Mouse (Mus musculus) MEL (cell line): ENCODE results near the gene Ppp1r9b. TPM values are rescaled to one million over a fixed set of nuclear protein-coding genes. Genes with fewer than 3 reads are reported as not detected.

ENCODE experiments used
- DNase-seq: peaks from one replicate; pipeline ENCODE4 v3.0.0; 2011; ENCODE audit warnings: low read depth, low spot score
- H3K27ac ChIP-seq: 2 replicates; pipeline ENCODE4 v1.5.1; 2012; ENCODE audit warnings: low read depth, mild to moderate bottlenecking, control low read depth, low read length, moderate library complexity; ENCODE audit not compliant: control insufficient read depth
- H3K27me3 ChIP-seq, 2 experiments: fragments of 150-350 bp in 1 of 2; sonication (generic) in 1 of 2; 2 replicates each; pipeline ENCODE4 v1.6.1; 2012; ENCODE audit warnings: low read length in 2 of 2, mild to moderate bottlenecking in 2 of 2, improper control_type of control experiment in 1 of 2, moderate library complexity in 1 of 2; ENCODE audit not compliant: insufficient read depth in 2 of 2, control insufficient read depth in 1 of 2
- H3K36me3 ChIP-seq, 2 experiments: 2 replicates each; pipeline ENCODE4 v1.6.1; 2012 to 2014; ENCODE audit warnings: low read length in 2 of 2, improper control_type of control experiment in 1 of 2, inconsistent platforms in 1 of 2, mild to moderate bottlenecking in 1 of 2; ENCODE audit not compliant: insufficient read depth in 2 of 2, control insufficient read depth in 1 of 2
- H3K4me1 ChIP-seq, 2 experiments: fragments of 150-350 bp in 1 of 2; sonication (generic) in 1 of 2; 2 replicates each; pipeline ENCODE4 v1.6.1; 2012; ENCODE audit warnings: low read length in 2 of 2, improper control_type of control experiment in 1 of 2, mild to moderate bottlenecking in 1 of 2; ENCODE audit not compliant: insufficient read depth in 2 of 2, control insufficient read depth in 1 of 2
- H3K4me3 ChIP-seq, 2 experiments: fragments of 150-350 bp in 1 of 2; sonication (generic) in 1 of 2; 2 replicates each; pipeline ENCODE4 v1.5.1; 2012; ENCODE audit warnings: low read depth in 2 of 2, low read length in 2 of 2, mild to moderate bottlenecking in 2 of 2, moderate library complexity in 2 of 2, control low read depth in 1 of 2, improper control_type of control experiment in 1 of 2; ENCODE audit not compliant: control insufficient read depth in 1 of 2, insufficient read depth in 1 of 2
- H3K79me2 ChIP-seq: 2 replicates; pipeline ENCODE4 v1.6.1; 2012; ENCODE audit warnings: mild to moderate bottlenecking, low read length, moderate library complexity; ENCODE audit not compliant: control insufficient read depth, poor library complexity, insufficient read depth
- H3K9ac ChIP-seq: 2 replicates; pipeline ENCODE4 v1.6.1; 2012; ENCODE audit warnings: low read depth, mild to moderate bottlenecking, control low read depth, low read length, moderate library complexity; ENCODE audit not compliant: control insufficient read depth, poor library complexity, severe bottlenecking
- H3K9me3 ChIP-seq: fragments of 150-350 bp; sonication (generic); replicated peaks from 2 replicates; pipeline ENCODE4 v1.6.1; 2012; ENCODE audit warnings: mild to moderate bottlenecking, low read length, improper control_type of control experiment, moderate library complexity; ENCODE audit not compliant: insufficient read depth
- CTCF ChIP-seq, 3 experiments: IDR thresholded peaks in 2 of 3; conservative IDR thresholded peaks in 1 of 3; 2 replicates each; pipeline ENCODE4 v1.5.1; 2011 to 2012; ENCODE audit warnings: low read length in 3 of 3, low read depth in 2 of 3, mild to moderate bottlenecking in 2 of 3, improper control_type of control experiment in 1 of 3, inconsistent platforms in 1 of 3, mixed read lengths in 1 of 3, moderate library complexity in 1 of 3; ENCODE audit not compliant: control insufficient read depth in 1 of 3, insufficient read depth in 1 of 3, poor library complexity in 1 of 3, severe bottlenecking in 1 of 3
- E2F4 ChIP-seq: IDR thresholded peaks from 2 replicates; pipeline ENCODE4 v1.6.1; 2011; ENCODE audit warnings: low read depth, low read length, improper control_type of control experiment, borderline replicate concordance
- ETS1 ChIP-seq: IDR thresholded peaks from 2 replicates; pipeline ENCODE4 v1.6.1; 2012; ENCODE audit warnings: low read depth, mild to moderate bottlenecking, inconsistent platforms, low read length, improper control_type of control experiment, moderate library complexity
- GABPA ChIP-seq: IDR thresholded peaks from 2 replicates; pipeline ENCODE4 v1.6.1; 2012; ENCODE audit warnings: low read depth, mild to moderate bottlenecking, inconsistent platforms, low read length, improper control_type of control experiment, moderate library complexity
- JUND ChIP-seq: IDR thresholded peaks from 2 replicates; pipeline ENCODE4 v1.6.1; 2011; ENCODE audit warnings: low read depth, mild to moderate bottlenecking, improper control_type of control experiment, low read length
- MAZ ChIP-seq: IDR thresholded peaks from 2 replicates; pipeline ENCODE4 v1.6.1; 2012; ENCODE audit warnings: low read depth, mild to moderate bottlenecking, inconsistent platforms, low read length, improper control_type of control experiment
- MEF2A ChIP-seq: IDR thresholded peaks from 2 replicates; pipeline ENCODE4 v1.6.1; 2014; ENCODE audit warnings: low read depth, mild to moderate bottlenecking, inconsistent platforms, low read length, improper control_type of control experiment; ENCODE audit not compliant: poor library complexity, insufficient replicate concordance, severe bottlenecking; ENCODE audit errors: extremely low read depth
- MXI1 ChIP-seq: IDR thresholded peaks from 2 replicates; pipeline ENCODE4 v1.6.1; 2011; ENCODE audit warnings: mild to moderate bottlenecking, low read depth, low read length, improper control_type of control experiment
- MYB ChIP-seq: IDR thresholded peaks from 2 replicates; pipeline ENCODE4 v1.6.1; 2011; ENCODE audit warnings: mild to moderate bottlenecking, low read depth, low read length, improper control_type of control experiment
- POLR2AphosphoS5 ChIP-seq: IDR thresholded peaks from 2 replicates; pipeline ENCODE4 v1.6.1; 2012; ENCODE audit warnings: low read depth, borderline replicate concordance, mild to moderate bottlenecking, inconsistent platforms, low read length, moderate library complexity, mixed read lengths
- RCOR1 ChIP-seq: IDR thresholded peaks from 2 replicates; pipeline ENCODE4 v1.6.1; 2012; ENCODE audit warnings: low read depth, mild to moderate bottlenecking, inconsistent platforms, low read length, improper control_type of control experiment
- SIN3A ChIP-seq: IDR thresholded peaks from 2 replicates; pipeline ENCODE4 v1.6.1; 2012; ENCODE audit warnings: low read length, improper control_type of control experiment, inconsistent platforms
- SMC3 ChIP-seq: IDR thresholded peaks from 2 replicates; pipeline ENCODE4 v1.6.1; 2011; ENCODE audit warnings: low read depth, low read length, improper control_type of control experiment
- TAL1 ChIP-seq: IDR thresholded peaks from 2 replicates; pipeline ENCODE4 v1.6.1; 2012; ENCODE audit warnings: mild to moderate bottlenecking, inconsistent platforms, low read length, moderate library complexity, mixed read lengths
- TBP ChIP-seq: IDR thresholded peaks from 2 replicates; pipeline ENCODE4 v1.8.0; 2011; ENCODE audit warnings: low read depth, low read length, improper control_type of control experiment
- TCF12 ChIP-seq: IDR thresholded peaks from 2 replicates; pipeline ENCODE4 v1.6.1; 2014; ENCODE audit warnings: low read depth, mild to moderate bottlenecking, inconsistent platforms, low read length, improper control_type of control experiment, moderate library complexity
- USF1 ChIP-seq: IDR thresholded peaks from 2 replicates; pipeline ENCODE4 v1.6.1; 2014; ENCODE audit warnings: low read depth, mild to moderate bottlenecking, inconsistent platforms, low read length, improper control_type of control experiment, moderate library complexity
- ZC3H11A ChIP-seq: IDR thresholded peaks from 2 replicates; pipeline ENCODE4 v1.6.1; 2012; ENCODE audit warnings: low read depth, mild to moderate bottlenecking, inconsistent platforms, low read length, improper control_type of control experiment
- ZKSCAN1 ChIP-seq: IDR thresholded peaks from 2 replicates; pipeline ENCODE4 v1.6.1; 2012; ENCODE audit warnings: low read depth, mild to moderate bottlenecking, inconsistent platforms, low read length, improper control_type of control experiment, moderate library complexity
- ZMIZ1 ChIP-seq: IDR thresholded peaks from 2 replicates; pipeline ENCODE4 v1.6.1; 2012; ENCODE audit warnings: low read depth, mild to moderate bottlenecking, inconsistent platforms, low read length, improper control_type of control experiment, moderate library complexity
- ZNF384 ChIP-seq: IDR thresholded peaks from 2 replicates; pipeline ENCODE4 v1.6.1; 2012; ENCODE audit warnings: low read depth, mild to moderate bottlenecking, inconsistent platforms, low read length, improper control_type of control experiment
- polyA plus RNA-seq, 2 experiments: library from polyadenylated mRNA; stranded (reverse) in 1 of 2; unstranded in 1 of 2; fragments of >175 nt in 1 of 2; fragments of >200 nt in 1 of 2; gene quantifications; 2 replicates each; pipeline versions ENCODE4 v1.2.1 to v1.2.4; 2012; ENCODE audit warnings: low replicate concordance in 2 of 2, low read depth in 1 of 2; ENCODE audit not compliant: insufficient read length in 2 of 2, insufficient read depth in 1 of 2, missing spikeins in 1 of 2
- total RNA-seq: library from RNA; depleted of rRNA; stranded (reverse); fragments of 300-350 nt; gene quantifications from 2 replicates; pipeline ENCODE4 v1.2.3, GENCODE M21; 2012

Ppp1r9b gene
- total and polyA plus RNA-seq, 3 experiments = 47.0 to 169 (median 150) TPM

DNA sequence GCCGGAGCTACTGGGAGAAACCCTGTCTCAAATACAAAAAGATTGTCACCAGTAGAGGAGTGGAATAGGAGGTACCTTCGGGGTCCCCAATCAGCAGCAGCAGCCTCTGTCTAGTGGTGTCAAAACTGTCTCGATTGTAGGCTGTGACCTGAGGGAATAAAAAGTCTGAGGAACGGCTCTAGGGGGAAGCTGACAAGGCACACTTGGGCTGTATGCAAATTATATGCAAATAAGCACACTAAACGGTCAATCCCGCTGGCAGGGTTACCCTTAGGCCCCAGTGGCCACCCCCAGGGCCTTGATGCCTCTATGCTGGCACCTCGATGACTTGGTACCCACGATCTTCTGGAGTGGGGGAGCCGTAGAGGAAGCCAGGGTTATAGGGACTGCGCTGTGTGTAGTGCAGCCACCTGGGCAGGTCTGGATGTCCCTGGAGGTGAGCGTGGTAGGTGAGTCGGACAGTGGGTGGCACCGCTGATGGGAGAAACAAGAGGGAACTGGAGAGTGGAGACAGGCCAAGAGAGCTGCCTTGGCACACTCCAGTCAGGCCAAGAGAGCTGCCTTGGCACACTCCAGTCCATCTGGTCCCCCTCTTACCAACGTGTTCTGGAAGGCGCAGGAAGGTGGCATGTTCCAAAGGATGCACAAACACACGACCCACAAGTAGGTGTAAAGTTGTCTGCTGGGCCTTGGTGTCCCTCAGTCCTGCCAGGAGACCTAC lies 18.8 kb upstream of the Ppp1r9b start (continued):
- TF ChIP-seq ZNF384 (no peak), RCOR1 (no peak), MXI1 (no peak), E2F4 (no peak), ZMIZ1 (no peak)

DNA sequence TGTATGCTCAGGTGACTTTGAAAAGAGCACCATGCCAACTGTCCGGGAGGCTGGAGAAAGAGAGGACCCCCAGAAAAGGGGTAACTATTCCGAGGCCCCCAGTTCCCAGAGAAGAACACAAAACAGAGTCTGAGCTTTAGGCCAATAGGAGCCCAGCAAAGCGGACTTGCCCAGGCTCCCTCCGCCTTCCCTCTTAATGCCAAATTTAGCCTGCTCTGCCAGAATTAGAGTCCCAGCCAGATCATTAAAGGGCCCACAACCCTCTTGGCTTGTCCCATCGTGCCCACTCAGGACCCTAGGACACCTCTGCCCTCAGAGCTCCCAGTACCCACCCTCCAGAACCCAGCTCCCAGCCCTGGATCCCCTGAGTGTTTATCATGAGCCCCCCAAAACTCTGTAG lies 17.9 kb upstream of the Ppp1r9b start:
- Histone ChIP-seq H3K9ac (no peak overlapping the region), H3K4me3 (no peak overlapping the region), H3K9me3 (no peaks in the 10 kb centered on the region), H3K4me1 (peaks cover 0 to 3% of the 10 kb centered on the region in 2 experiments; a peak in 1 of 4 replicates), H3K27me3 (peaks cover 7 to 10% of the 10 kb centered on the region in 2 experiments), H3K79me2 (no peaks in the 10 kb centered on the region), H3K27ac (no peak overlapping the region)
- TF ChIP-seq USF1 (no peak), MXI1 (no peak), TAL1 (no peak), GABPA (no peak), SIN3A (no peak), JUND (no peak), E2F4 (no peak), TCF12 (no peak), ETS1 (no peak), POLR2AphosphoS5 (no peak), ZC3H11A (no peak), SMC3 (no peak)
- TF ChIP-seq, all 39 proteins: peak for 0
- DNase-seq = no peak
- H3K36me3 ChIP-seq = no peaks in the 10 kb centered on the region; a peak in 1 of 4 replicates

DNA sequence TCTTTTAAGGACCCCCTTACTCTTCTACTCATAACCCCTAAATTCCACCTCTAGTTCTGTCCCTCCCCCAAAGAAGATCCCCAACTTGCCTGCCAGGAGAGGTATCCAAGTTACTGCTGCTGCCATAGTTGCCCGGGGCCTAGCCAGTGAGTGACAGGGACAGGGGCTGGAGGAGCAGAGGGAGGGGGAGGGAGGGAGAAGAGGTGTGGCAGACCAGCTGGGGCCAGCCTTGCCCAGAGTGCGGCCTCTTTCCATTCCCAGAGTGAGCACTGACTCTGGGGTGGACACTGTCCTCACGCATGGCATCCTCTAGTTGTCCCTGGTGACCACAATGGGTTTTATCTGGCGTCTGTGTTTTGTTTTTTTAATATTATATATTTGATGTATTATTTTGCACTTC lies 17.5 kb upstream of the Ppp1r9b start:
- TF ChIP-seq MAZ (no peak), ZMIZ1 (no peak), CTCF (IDR thresholded peaks at IDR 0.05 in 2 of 3, conservative IDR thresholded peaks at IDR 0.05 in 1 of 3; ENCODE audit: control insufficient read depth in 1 of 3, insufficient read depth in 1 of 3, low read depth in 2 of 3, low read length in 3 of 3, poor library complexity in 1 of 3, severe bottlenecking in 1 of 3) (no peak), ZNF384 (no peak), MYB (no peak), ZKSCAN1 (no peak), MEF2A (no peak), TBP (no peak), ETS1 (no peak), TCF12 (no peak)
- peaks cover 0 to 3% of the 10 kb centered on the region in 2 experiments; a peak in 2 of 4 replicates for H3K36me3 ChIP-seq
- H3K79me2 ChIP-seq = no peaks in the 10 kb centered on the region
- no peak overlapping the region for H3K27ac ChIP-seq
- H3K4me1 ChIP-seq = peaks cover 1 to 3% of the 10 kb centered on the region in 2 experiments; a peak in 2 of 4 replicates
- DNase-seq = no peak
- no peaks in the 10 kb centered on the region for H3K9me3 ChIP-seq
- no peak overlapping the region for H3K4me3 ChIP-seq
- H3K9ac ChIP-seq = no peak overlapping the region
- H3K27me3 ChIP-seq = peaks cover 5 to 7% of the 10 kb centered on the region in 2 experiments
